Mouse (Mus musculus) liver, embryonic 14.5 days (tissue): ENCODE results near the gene Cd84.

Experiments
- CTCF ChIP-seq: IDR thresholded peaks from 2 replicates; pipeline ENCODE4 v1.5.1; 2016; ENCODE audit warnings: antibody characterized with exemption, low read depth, control low read depth
- EP300 ChIP-seq: IDR thresholded peaks from 2 replicates; pipeline ENCODE4 v1.6.1; 2016; ENCODE audit warnings: antibody characterized with exemption, low read depth

DNA sequence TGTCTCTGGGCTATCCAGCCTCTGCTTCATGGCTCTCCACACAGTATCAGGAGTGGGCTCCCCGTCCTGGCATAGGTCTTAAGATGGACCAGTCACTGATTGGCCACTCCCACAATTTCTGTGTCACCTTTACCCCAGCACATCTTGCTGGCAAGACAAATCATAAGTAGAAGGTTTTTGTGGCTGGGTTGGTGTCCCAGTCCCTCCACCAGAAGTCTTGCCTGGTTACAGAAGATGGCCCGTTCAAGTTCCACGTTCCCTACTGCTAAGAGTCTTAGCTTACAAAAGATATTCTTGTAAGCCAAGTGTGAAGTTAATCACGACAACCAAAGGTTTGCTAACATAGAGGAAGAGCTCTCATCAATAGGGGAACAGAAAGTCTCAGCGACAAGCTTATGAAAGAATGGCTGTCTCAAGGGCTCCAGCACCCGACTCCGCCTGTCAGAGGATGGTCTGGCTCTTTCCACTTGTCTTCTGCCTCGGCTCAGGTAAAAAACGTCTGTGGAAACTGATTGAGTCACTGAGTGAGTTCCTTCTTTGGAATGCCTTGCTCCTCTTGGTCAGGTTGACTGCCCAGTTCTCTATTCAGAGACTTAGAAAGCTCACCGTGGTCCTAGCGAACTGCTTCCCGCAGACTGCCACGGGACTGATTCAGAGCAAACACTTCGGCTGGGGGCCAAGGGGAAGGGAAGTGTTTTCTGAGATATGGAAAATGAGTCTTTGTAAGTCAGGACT lies 78.0 kb downstream of the Cd84 start, which contains the start of gene Slamf6:
- no peak for TF ChIP-seq CTCF
- no peak for TF ChIP-seq EP300
